Mouse (Mus musculus) limb, embryonic 14.5 days (tissue): ENCODE measurements around the gene Elavl1. TPM values are rescaled to one million over a fixed set of nuclear protein-coding genes. Genes with fewer than 3 reads are reported as not detected.

Experiments used
- ATAC-seq: fragments of 200-750 bp; cut with Nextera tagmentation; 2 replicates; pipeline ENCODE4 v1.8.0; 2017; ENCODE audit warnings: low read depth, moderate number of reproducible peaks, moderate TSS enrichment; ENCODE audit not compliant: low FRiP score
- DNase-seq: peaks from one replicate; pipeline ENCODE4 v3.0.0-alpha.2; 2015; ENCODE audit warnings: low spot score
- H3K27ac ChIP-seq: fragments of 300-500 bp; sonication (generic); replicated peaks from 2 replicates; pipeline ENCODE4 v1.5.1; 2014; ENCODE audit warnings: low read depth, mild to moderate bottlenecking, low read length, moderate library complexity, mixed read lengths
- H3K27me3 ChIP-seq: fragments of 300-500 bp; sonication (generic); 2 replicates; pipeline ENCODE4 v1.6.1; 2014; ENCODE audit warnings: low read length, mixed read lengths; ENCODE audit not compliant: control insufficient read depth, insufficient read depth
- H3K36me3 ChIP-seq: fragments of 300-500 bp; sonication (generic); 2 replicates; pipeline ENCODE4 v1.6.1; 2014; ENCODE audit warnings: mild to moderate bottlenecking, low read length, moderate library complexity, mixed read lengths; ENCODE audit not compliant: control insufficient read depth, insufficient read depth
- H3K4me1 ChIP-seq: fragments of 300-500 bp; sonication (generic); 2 replicates; pipeline ENCODE4 v1.6.1; 2014; ENCODE audit warnings: antibody characterized with exemption, low read length, mixed read lengths; ENCODE audit not compliant: control insufficient read depth, insufficient read depth
- H3K4me2 ChIP-seq: fragments of 300-500 bp; sonication (generic); replicated peaks from 2 replicates; pipeline ENCODE4 v1.6.1; 2014; ENCODE audit warnings: low read depth, mild to moderate bottlenecking, low read length, moderate library complexity; ENCODE audit not compliant: severe bottlenecking
- H3K4me3 ChIP-seq: fragments of 300-500 bp; sonication (generic); replicated peaks from 2 replicates; pipeline ENCODE4 v1.5.1; 2014; ENCODE audit warnings: low read length
- H3K9ac ChIP-seq: fragments of 300-500 bp; sonication (generic); 2 replicates; pipeline ENCODE4 v1.6.1; 2014; ENCODE audit warnings: mild to moderate bottlenecking, low read depth, low read length, moderate library complexity; ENCODE audit not compliant: severe bottlenecking
- H3K9me3 ChIP-seq: fragments of 300-500 bp; sonication (generic); 2 replicates; pipeline ENCODE4 v1.6.1; 2016; ENCODE audit warnings: low read length; ENCODE audit not compliant: control insufficient read depth
- POLR2A ChIP-seq: fragments of 200-500 bp; IDR thresholded peaks from 2 replicates; pipeline ENCODE4 v1.8.0; 2012; ENCODE audit warnings: inconsistent platforms, mild to moderate bottlenecking, moderate library complexity, borderline replicate concordance; ENCODE audit not compliant: insufficient read depth, insufficient read length; ENCODE audit errors: extremely low read depth
- WGBS: fragments of 180-500 bp; shearing (Covaris S2); extraction: QIAGEN DNeasy Blood & Tissue Kit; methylation state at CpG from one replicate; pipeline ENCODE4 v1.1.7; 2014; 5-methylcytosine and 5-hydroxymethylcytosine counted together
- polyA plus RNA-seq, 2 experiments: library from polyadenylated mRNA; depleted of rRNA in 1 of 2; stranded (reverse) in 1 of 2; unstranded in 1 of 2; fragments of >200 nt; fragmentation: Nextera tagmentation in 1 of 2; extraction: Ambion mirVana in 1 of 2; gene quantifications; 2 replicates each; pipeline versions ENCODE4 v1.2.1 to v1.2.3; 2012 to 2014

Gene Elavl1
- polyA plus RNA-seq, 2 experiments, result 91.1 to 226 TPM

DNA sequence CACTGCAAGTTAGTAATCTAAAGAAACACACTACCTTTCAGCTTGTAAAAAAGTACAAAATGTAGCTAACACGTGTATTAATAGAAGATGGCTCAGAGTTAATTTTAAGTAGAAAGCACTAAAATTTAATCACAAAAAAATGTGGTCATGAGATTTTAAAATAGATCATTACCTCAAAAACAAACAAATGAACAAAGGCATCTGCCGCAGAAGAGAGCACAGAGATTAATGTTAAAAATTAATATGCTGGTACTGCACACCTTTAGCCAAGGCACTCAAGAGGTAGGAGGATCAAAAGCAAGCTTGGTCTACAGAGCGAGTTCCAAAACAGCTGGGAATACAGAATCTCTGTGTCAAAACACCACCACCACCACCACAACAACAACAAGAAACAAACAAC, 10.4 kb downstream of the Elavl1 start:
- H3K4me3 ChIP-seq, result no peak overlapping the region
- no peak for ATAC-seq
- DNase-seq, result no peak
- no peaks in the 10 kb centered on the region for H3K4me1 ChIP-seq
- H3K9ac ChIP-seq, result no peak overlapping the region
- H3K36me3 ChIP-seq, result peaks cover 35% of the 10 kb centered on the region
- H3K27me3 ChIP-seq, result no peaks in the 10 kb centered on the region
- H3K27ac ChIP-seq, result no peak overlapping the region
- no peak for TF ChIP-seq POLR2A
- 86% methylated on average over 3 of the region's 3 CpGs for WGBS
- H3K4me2 ChIP-seq, result no peak overlapping the region
- H3K9me3 ChIP-seq, result no peaks in the 10 kb centered on the region

DNA sequence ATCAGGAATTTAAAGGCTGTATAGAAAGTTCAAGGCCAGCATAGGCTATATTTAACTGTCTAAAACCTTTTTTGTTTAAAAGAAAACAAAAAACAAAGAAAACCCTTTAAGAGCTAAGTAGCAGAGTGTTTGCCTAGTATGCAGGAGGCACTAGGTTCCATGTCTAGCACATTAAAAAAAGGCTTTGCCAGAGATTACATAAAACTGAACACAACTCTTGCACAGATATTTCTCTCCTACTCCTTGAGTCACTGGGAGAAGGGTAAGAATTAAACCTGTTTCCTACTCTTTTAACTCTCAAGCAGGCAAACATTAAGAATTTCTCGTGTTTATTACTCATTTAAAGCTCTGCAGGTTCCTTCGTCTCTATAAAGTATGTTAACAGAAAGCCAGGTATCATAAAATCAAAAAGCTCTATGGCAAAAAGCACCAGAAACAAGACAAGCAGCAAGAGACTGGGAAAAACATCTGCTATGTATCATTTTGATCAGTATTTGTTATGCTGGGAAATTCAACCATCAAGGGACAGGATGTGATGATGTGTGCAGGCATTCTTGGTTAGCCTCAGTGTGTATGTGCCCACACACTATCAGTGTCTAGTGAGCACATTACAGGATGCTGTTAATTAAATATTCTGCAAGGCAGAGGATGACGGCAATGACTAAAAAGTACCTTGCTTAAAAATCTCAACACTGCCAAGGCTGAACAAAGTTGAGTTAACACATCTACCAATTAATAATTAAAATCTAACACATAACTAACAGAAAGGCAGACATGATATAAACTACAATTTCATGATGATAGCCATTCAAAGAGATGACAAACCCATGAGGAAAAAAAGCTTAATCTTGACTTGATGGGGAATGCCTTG, 11.7 kb downstream of the Elavl1 start:
- Histone ChIP-seq H3K9ac (no peak overlapping the region), H3K4me1 (no peaks in the 10 kb centered on the region), H3K4me2 (no peak overlapping the region), H3K27ac (no peak overlapping the region), H3K4me3 (no peak overlapping the region), H3K36me3 (peaks cover 41% of the 10 kb centered on the region), H3K9me3 (no peaks in the 10 kb centered on the region), H3K27me3 (no peaks in the 10 kb centered on the region)
- no peak for ATAC-seq
- no peak for DNase-seq
- no peak for TF ChIP-seq POLR2A
- 54% methylated on average over 3 of the region's 3 CpGs for WGBS

DNA sequence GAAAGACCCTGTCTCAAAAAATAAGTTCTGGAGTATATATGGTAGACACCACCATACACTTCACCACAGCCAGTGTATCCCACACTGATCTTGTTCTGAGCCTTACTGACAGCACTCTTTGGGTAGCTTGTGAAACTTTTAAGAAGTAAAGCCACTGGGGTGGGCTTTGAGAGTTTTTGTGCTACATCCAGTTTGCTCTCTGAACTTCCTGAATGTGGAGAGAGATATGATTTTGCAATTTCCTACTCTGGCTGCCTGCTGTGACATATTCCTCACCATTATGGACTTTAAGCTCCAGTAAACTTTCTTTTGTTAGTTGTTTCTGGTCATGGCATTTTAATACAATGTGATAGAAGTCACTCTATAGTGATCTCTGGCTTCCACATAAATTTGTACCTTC, 13.1 kb downstream of the Elavl1 start:
- H3K4me3 ChIP-seq, result no peak overlapping the region
- H3K4me2 ChIP-seq, result no peak overlapping the region
- no peaks in the 10 kb centered on the region for H3K27me3 ChIP-seq
- peaks cover 49% of the 10 kb centered on the region for H3K36me3 ChIP-seq
- H3K9ac ChIP-seq, result no peak overlapping the region
- H3K9me3 ChIP-seq, result no peaks in the 10 kb centered on the region
- no peak for TF ChIP-seq POLR2A
- H3K4me1 ChIP-seq, result no peaks in the 10 kb centered on the region
- no peak overlapping the region for H3K27ac ChIP-seq
- ATAC-seq, result no peak
- DNase-seq, result no peak

DNA sequence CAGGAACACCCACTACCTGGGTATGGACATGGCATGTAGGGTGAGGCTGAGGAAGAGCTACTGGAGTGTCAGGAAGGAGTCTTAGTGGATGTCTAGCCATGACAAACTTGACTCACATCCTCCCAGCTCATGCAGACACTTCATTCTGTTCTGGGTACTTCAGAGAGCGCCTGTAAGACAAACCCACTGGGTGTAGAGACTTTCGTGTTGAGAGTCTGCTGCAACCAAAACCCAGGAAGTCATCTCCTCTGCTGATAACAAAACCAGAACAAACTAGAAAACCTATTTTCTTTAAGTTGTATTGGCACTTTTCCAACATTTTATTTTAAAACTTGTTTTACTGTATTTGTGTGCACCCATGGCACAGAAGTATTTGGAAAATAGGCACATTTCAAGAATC, 19.4 kb downstream of the Elavl1 start:
- no peak for DNase-seq
- TF ChIP-seq POLR2A, result no peak
- Histone ChIP-seq H3K9ac (no peak overlapping the region), H3K36me3 (peaks cover 97% of the 10 kb centered on the region), H3K9me3 (no peaks in the 10 kb centered on the region), H3K4me3 (no peak overlapping the region), H3K27me3 (no peaks in the 10 kb centered on the region), H3K27ac (no peak overlapping the region), H3K4me2 (no peak overlapping the region), H3K4me1 (no peaks in the 10 kb centered on the region)
- ATAC-seq, result no peak
- 89% methylated on average over 2 of the region's 2 CpGs for WGBS

DNA sequence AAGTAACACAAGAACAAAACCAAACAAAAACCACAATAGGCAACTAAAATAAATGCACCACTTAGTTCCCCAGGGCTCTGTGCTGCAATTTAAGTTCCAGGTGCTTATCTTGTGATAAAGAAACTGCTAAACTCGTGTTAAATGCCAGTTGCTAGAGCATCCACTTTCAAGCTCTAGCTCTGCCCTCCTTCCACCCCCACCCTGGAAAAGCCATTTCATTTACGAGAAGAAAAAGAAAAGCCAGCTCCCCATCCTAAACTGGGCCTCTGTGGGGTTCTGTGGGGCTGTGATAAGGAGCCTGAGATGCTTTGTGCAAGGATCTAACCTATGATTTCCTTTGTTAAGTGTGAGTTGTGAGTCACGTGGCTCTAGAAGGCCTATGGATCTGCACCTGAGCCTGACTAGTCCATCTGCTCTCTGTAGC, 21.1 kb downstream of the Elavl1 start:
- TF ChIP-seq POLR2A, result no peak
- DNase-seq, result no peak
- Histone ChIP-seq H3K27me3 (no peaks in the 10 kb centered on the region), H3K9ac (no peak overlapping the region), H3K4me2 (no peak overlapping the region), H3K27ac (no peak overlapping the region), H3K36me3 (peaks cover 98% of the 10 kb centered on the region), H3K4me1 (no peaks in the 10 kb centered on the region), H3K9me3 (no peaks in the 10 kb centered on the region), H3K4me3 (no peak overlapping the region)
- WGBS, result 83% methylated on average over 3 of the region's 3 CpGs
- no peak for ATAC-seq
